Mouse (Mus musculus) neural tube, embryonic 11.5 days (tissue): ENCODE results near the gene S100a1. TPM values are rescaled to one million over a fixed set of nuclear protein-coding genes. Genes with fewer than 3 reads are reported as not detected.

Experiments used
- ATAC-seq: fragments of 200-750 bp; cut with Nextera tagmentation; 2 replicates; pipeline ENCODE4 v1.8.0; 2017; ENCODE audit warnings: moderate number of reproducible peaks, mild to moderate bottlenecking, moderate TSS enrichment, moderate library complexity; ENCODE audit not compliant: insufficient read depth, low FRiP score, low TSS enrichment
- DNase-seq: peaks from one replicate; pipeline ENCODE4 v3.0.0-alpha.2; 2015; ENCODE audit warnings: low spot score
- H3K27ac ChIP-seq: fragments of 300-500 bp; sonication (generic); 2 replicates; pipeline ENCODE4 v1.5.1; 2014; ENCODE audit warnings: low read depth, mild to moderate bottlenecking, low read length
- H3K27me3 ChIP-seq: fragments of 300-500 bp; sonication (generic); 2 replicates; pipeline ENCODE4 v1.6.1; 2014; ENCODE audit warnings: mild to moderate bottlenecking, low read length, mixed read lengths; ENCODE audit not compliant: control insufficient read depth, insufficient read depth
- H3K36me3 ChIP-seq: fragments of 300-500 bp; sonication (generic); 2 replicates; pipeline ENCODE4 v1.6.1; 2014; ENCODE audit warnings: mild to moderate bottlenecking, low read length, moderate library complexity, mixed read lengths; ENCODE audit not compliant: control insufficient read depth, insufficient read depth
- H3K4me1 ChIP-seq: fragments of 300-500 bp; sonication (generic); 2 replicates; pipeline ENCODE4 v1.6.1; 2014; ENCODE audit warnings: low read length, mixed read lengths; ENCODE audit not compliant: control insufficient read depth, insufficient read depth
- H3K4me2 ChIP-seq: fragments of 300-500 bp; sonication (generic); 2 replicates; pipeline ENCODE4 v1.6.1; 2014; ENCODE audit warnings: low read depth, mild to moderate bottlenecking, moderate library complexity
- H3K4me3 ChIP-seq: fragments of 300-500 bp; sonication (generic); 2 replicates; pipeline ENCODE4 v1.5.1; 2014; ENCODE audit warnings: low read depth, low read length
- H3K9ac ChIP-seq: fragments of 300-500 bp; sonication (generic); 2 replicates; pipeline ENCODE4 v1.6.1; 2014; ENCODE audit warnings: mild to moderate bottlenecking, low read length
- H3K9me3 ChIP-seq: fragments of 300-500 bp; sonication (generic); 2 replicates; pipeline ENCODE4 v1.6.1; 2016; ENCODE audit warnings: low read length; ENCODE audit not compliant: control insufficient read depth
- WGBS: fragments of 180-500 bp; shearing (Covaris S2); extraction: QIAGEN DNeasy Blood & Tissue Kit; methylation state at CpG from one replicate; pipeline ENCODE4 v1.1.7; 2014; 5-methylcytosine and 5-hydroxymethylcytosine counted together
- polyA plus RNA-seq: library from polyadenylated mRNA; unstranded; fragments of >200 nt; fragmentation: Nextera tagmentation; extraction: Ambion mirVana; gene quantifications from 2 replicates; pipeline ENCODE4 v1.2.1, GENCODE M21; 2014

The S100a1 gene
- polyA plus RNA-seq, 1 experiment from 2014 or later, result 4.6 TPM

DNA sequence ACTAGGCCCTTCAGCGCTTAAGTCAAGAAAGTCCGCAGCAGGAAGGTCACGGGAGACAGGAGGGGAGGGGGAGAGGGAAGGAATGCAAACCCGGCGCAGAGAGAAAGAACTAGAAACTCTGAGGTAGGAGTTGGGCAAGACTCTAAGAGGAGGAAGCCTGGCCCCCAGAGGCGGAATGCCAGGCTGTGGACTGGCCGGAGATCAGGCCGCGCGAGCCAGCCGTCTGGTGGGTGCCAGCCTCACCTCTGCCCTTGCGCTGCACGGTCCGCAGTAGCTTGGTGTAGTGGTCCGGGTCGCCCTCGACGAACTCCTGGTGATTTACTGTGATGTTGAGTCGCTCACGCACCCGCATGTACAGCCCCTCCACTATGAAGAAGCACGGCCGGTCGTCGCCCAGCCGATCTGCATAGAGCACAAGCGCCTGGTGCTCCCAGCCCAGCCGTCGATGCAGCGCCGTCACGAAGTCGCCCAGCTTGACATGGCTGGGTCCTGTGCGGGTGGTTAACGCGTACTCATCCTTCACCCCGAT, 49.6 kb downstream of the S100a1 start:
- Histone ChIP-seq H3K9me3 (no peaks in the 10 kb centered on the region), H3K36me3 (no peaks in the 10 kb centered on the region), H3K27ac (no peak overlapping the region), H3K27me3 (peaks cover 35% of the 10 kb centered on the region), H3K9ac (peak overlapping the region; percentile 41; the same call in 1 of the 2 replicates), H3K4me1 (0 out of 2 replicates have a peak, but pooled peaks cover 3% of the 10 kb centered on the region), H3K4me2 (peak overlapping the region; percentile 53), H3K4me3 (peak overlapping the region; percentile 47)
- DNase-seq, result no peak
- ATAC-seq, result no peak
- 11% methylated on average over 37 of the region's 37 CpGs for WGBS

GRCm38 (mm10) chr3:90462579-90462978, 51.6 kb downstream of the S100a1 start:
- 31% methylated on average over 7 of the region's 7 CpGs for WGBS
- ATAC-seq (no peak), DNase-seq (no peak)
- H3K36me3 ChIP-seq, result no peaks in the 10 kb centered on the region
- H3K4me3 ChIP-seq, result no peak overlapping the region
- H3K4me1 ChIP-seq, result 0 out of 2 replicates have a peak, but pooled peaks cover 3% of the 10 kb centered on the region
- H3K27ac ChIP-seq, result no peak overlapping the region
- H3K9me3 ChIP-seq, result no peaks in the 10 kb centered on the region
- H3K27me3 ChIP-seq, result peaks cover 35% of the 10 kb centered on the region
- H3K4me2 ChIP-seq, result no peak overlapping the region
- no peak overlapping the region for H3K9ac ChIP-seq

- Histone ChIP-seq H3K36me3 (no peaks in the 10 kb centered on the region), H3K9me3 (no peaks in the 10 kb centered on the region), H3K27me3 (peaks cover 35% of the 10 kb centered on the region), H3K4me2 (no peak overlapping the region), H3K27ac (no peak overlapping the region), H3K4me3 (no peak overlapping the region), H3K9ac (no peak overlapping the region), H3K4me1 (0 out of 2 replicates have a peak, but pooled peaks cover 3% of the 10 kb centered on the region)
- no peak for DNase-seq
- ATAC-seq, result no peak
- WGBS, result 88% methylated on average over 3 of the region's 3 CpGs
Observed at GRCm38 (mm10) chr3:90461935-90462334, 52.3 kb downstream of the S100a1 start.

Other genes starting within 250 kb of the S100a1 start
- 4.7 and 6.2 TPM in 2 replicates for gene Dennd4b, start 249.2 kb downstream of the S100a1 start, polyA plus RNA-seq
- gene Gatad2b, start 221.2 kb downstream of the S100a1 start, polyA plus RNA-seq, result 9.2 and 11.4 TPM in 2 replicates
- gene Slc27a3, start 124.5 kb downstream of the S100a1 start, polyA plus RNA-seq, result 11.6 and 14.1 TPM in 2 replicates
- gene Ints3, start 80.8 kb downstream of the S100a1 start, polyA plus RNA-seq, result 36.8 and 45.8 TPM in 2 replicates
- gene Npr1, start 48.5 kb downstream of the S100a1 start, polyA plus RNA-seq, result 3.1 and 3.5 TPM in 2 replicates
- 333 and 341 TPM in 2 replicates for gene Ilf2, start 38.3 kb downstream of the S100a1 start, polyA plus RNA-seq
- gene Snapin, start 23.4 kb downstream of the S100a1 start, polyA plus RNA-seq, result 77.3 and 77.7 TPM in 2 replicates
- gene Chtop, start 4.9 kb downstream of the S100a1 start, polyA plus RNA-seq, result 133 and 134 TPM in 2 replicates
- gene S100a13, start within 50 bp of the S100a1 start, polyA plus RNA-seq, result 11.2 and 12.7 TPM in 2 replicates
- gene S100a14, start 12.5 kb upstream of the S100a1 start, polyA plus RNA-seq, result not detected in 2 replicates
- gene S100a16, start 22.9 kb upstream of the S100a1 start, polyA plus RNA-seq, result 39.2 and 40.0 TPM in 2 replicates
- not detected in 2 replicates for gene S100a3, start 46.2 kb upstream of the S100a1 start, polyA plus RNA-seq
- not detected in 2 replicates for gene S100a2, start 75.9 kb upstream of the S100a1 start, polyA plus RNA-seq
- not detected in 2 replicates for gene Gm42674, start 87.5 kb upstream of the S100a1 start, polyA plus RNA-seq
- gene S100a4, start 89.4 kb upstream of the S100a1 start, polyA plus RNA-seq, result 0.55 TPM in 1 of 2 replicates, not detected in the other
- gene S100a5, start 94.1 kb upstream of the S100a1 start, polyA plus RNA-seq, result not detected in 2 replicates
- gene S100a6, start 98.5 kb upstream of the S100a1 start, polyA plus RNA-seq, result 7.3 and 8.2 TPM in 2 replicates
- not detected in 2 replicates for gene S100a7a, start 139.6 kb upstream of the S100a1 start, polyA plus RNA-seq
- gene S100a8, start 154.6 kb upstream of the S100a1 start, polyA plus RNA-seq, result 4.8 and 5.3 TPM in 2 replicates
- gene S100a9, start 181.3 kb upstream of the S100a1 start, polyA plus RNA-seq, result 2.6 and 5.2 TPM in 2 replicates
- gene Pglyrp4, start 212.5 kb upstream of the S100a1 start, polyA plus RNA-seq, result not detected in 2 replicates